Mouse (Mus musculus) Patski (cell line): Measurements from ENCODE around the gene Vgf. TPM values are rescaled to one million over a fixed set of nuclear protein-coding genes. Genes with fewer than 3 reads are reported as not detected.

Experiments
- ATAC-seq: fragments of 100-300 bp; one replicate; pipeline ENCODE4 v1.8.0; 2021
- CTCF ChIA-PET: fragments of 350-600 bp; sonication (Branson Sonifier 250); formaldehyde crosslinking; loops from one replicate; lab custom pipeline; 2022; ENCODE audit warnings: inconsistent platforms; lab: Charles Lee
- POLR2A ChIA-PET: fragments of 350-600 bp; sonication (Branson Sonifier 250); formaldehyde crosslinking; loops from one replicate; lab custom pipeline; 2022; ENCODE audit warnings: antibody characterized with exemption, inconsistent platforms; lab: Charles Lee
- DNase-seq: peaks from one replicate; pipeline ENCODE4 v3.0.0-alpha.2; 2011; ENCODE audit warnings: low read depth, low spot score
- H3K27me3 ChIP-seq: fragments of 371-371 bp; one replicate; pipeline ENCODE4 v1.5.1; 2021
- CTCF ChIP-seq: fragments of 100-300 bp; IDR thresholded peaks from one replicate; pipeline ENCODE4 v1.5.1; 2021
- in situ Hi-C: fragments of 300-500 bp; cut with MboI; formaldehyde crosslinking; loops from 3 replicates; pipeline ENCODE4 v1.11.1; 2018; ENCODE audit warnings: low pct_unique_long_range_greater_than_20kb, mixed read lengths
- polyA plus RNA-seq: library from polyadenylated mRNA; unstranded; gene quantifications from one replicate; pipeline ENCODE4 v1.2.3, GENCODE M21; 2021

Vgf gene
- polyA plus RNA-seq, 1 experiment from 2014 or later: 0.89 TPM

DNA sequence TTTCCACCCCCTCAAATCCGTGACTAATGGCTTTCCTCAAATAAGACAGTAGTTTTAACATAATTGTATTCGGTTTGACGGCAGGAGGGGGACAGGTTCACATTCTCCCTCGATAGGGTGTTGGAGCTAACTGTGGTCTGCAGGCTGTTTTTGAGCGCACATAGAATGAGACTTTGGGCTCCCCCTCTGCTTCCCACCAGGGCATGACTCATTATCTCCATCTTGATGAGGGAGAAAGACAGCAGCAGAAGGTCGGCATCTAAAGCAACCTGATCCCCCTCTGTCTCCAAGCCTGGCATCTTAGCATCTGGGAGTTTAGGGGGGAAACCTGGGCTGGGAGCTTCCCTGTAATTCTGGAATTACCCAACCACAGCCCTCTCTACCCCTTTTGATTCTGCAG lies 39.3 kb downstream of the Vgf start:
- no peaks in the 10 kb centered on the region for H3K27me3 ChIP-seq
- in situ Hi-C loops: loop anchor here (5.0 kb wide), 1 partner anchor 37 kb away; no protein-coding TSS in a partner anchor
- TF ChIP-seq CTCF: no peak
- ATAC-seq (no peak), DNase-seq (no peak)
- CTCF ChIA-PET: interaction anchor here (0.7 to 4.7 kb wide), 4 partner anchors 11 to 75 kb away, joined by 3 to 27 read pairs (median 4); no protein-coding TSS in a partner anchor
- POLR2A ChIA-PET: interaction anchor here (0.7 to 0.8 kb wide), 2 partner anchors 10 to 28 kb away, joined by 3 to 4 read pairs; no protein-coding TSS in a partner anchor

GRCm38 (mm10) chr5:137065923-137066322 lies 39.7 kb downstream of the Vgf start:
- ATAC-seq (no peak), DNase-seq (no peak)
- ChIA-PET POLR2A (no interaction called here), CTCF (interaction anchor here (0.7 to 4.7 kb wide), 4 partner anchors 11 to 75 kb away, joined by 3 to 27 read pairs (median 4); no protein-coding TSS in a partner anchor)
- TF ChIP-seq CTCF: no peak
- no peaks in the 10 kb centered on the region for H3K27me3 ChIP-seq
- in situ Hi-C loops: loop anchor here (5.0 kb wide), 1 partner anchor 36 kb away; no protein-coding TSS in a partner anchor

DNA sequence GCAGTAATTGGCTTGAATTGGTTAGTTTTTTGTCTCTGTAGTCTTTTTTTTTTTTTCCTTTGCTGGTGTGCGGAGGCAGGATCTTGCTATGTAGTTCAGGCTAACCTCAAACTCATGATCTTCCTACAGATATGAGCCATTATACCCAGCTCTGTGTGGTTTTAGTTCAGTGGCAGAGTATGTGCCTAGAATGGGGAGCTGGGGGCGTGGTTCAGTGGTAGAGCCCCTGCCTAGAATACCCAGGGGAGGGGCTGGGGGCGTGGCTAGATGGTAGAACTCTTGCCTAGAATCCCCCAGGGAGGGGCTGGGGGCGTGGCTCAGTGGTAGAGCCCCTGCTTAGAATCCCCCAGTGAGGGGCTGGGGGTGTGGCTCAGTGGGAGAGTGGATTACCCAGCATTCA lies 42.5 kb downstream of the Vgf start:
- no peak for TF ChIP-seq CTCF
- in situ Hi-C loops: loop anchor here (5.0 kb wide), 1 partner anchor 34 kb away; no protein-coding TSS in a partner anchor
- ChIA-PET CTCF (interaction anchor here (4.7 kb wide), 1 partner anchor 35 kb away, joined by 27 read pairs; no protein-coding TSS in a partner anchor), POLR2A (interaction anchor here (0.6 to 2.0 kb wide), 5 partner anchors 12 to 1177 kb away, joined by 3 to 6 read pairs (median 3); no protein-coding TSS in a partner anchor)
- H3K27me3 ChIP-seq: no peaks in the 10 kb centered on the region
- no peak for DNase-seq
- no peak for ATAC-seq

GRCm38 (mm10) chr5:137070881-137071605 lies 44.9 kb downstream of the Vgf start:
- no peaks in the 10 kb centered on the region for H3K27me3 ChIP-seq
- no peak for ATAC-seq
- ChIA-PET CTCF (interaction anchor here (1.0 to 2.5 kb wide), 4 partner anchors 18 to 57 kb away, joined by 3 to 12 read pairs (median 7); no protein-coding TSS in a partner anchor), POLR2A (interaction anchor here (0.5 to 2.8 kb wide), 6 partner anchors 9 to 118 kb away, joined by 3 to 19 read pairs (median 4); partner anchors contain the start of genes Fis1 and Vgf)
- TF ChIP-seq CTCF: no peak
- in situ Hi-C loops: loop anchor here (5.0 kb wide), 1 partner anchor 39 kb away; no protein-coding TSS in a partner anchor
- no peak for DNase-seq

- ChIA-PET POLR2A (interaction anchor here (0.8 to 2.8 kb wide), 3 partner anchors 11 to 34 kb away, joined by 3 to 19 read pairs (median 5); no protein-coding TSS in a partner anchor), CTCF (interaction anchor here (1.1 to 2.5 kb wide), 2 partner anchors 30 to 32 kb away, joined by 3 to 12 read pairs; no protein-coding TSS in a partner anchor)
- in situ Hi-C loops: loop anchor here (5.0 kb wide), 1 partner anchor 40 kb away; no protein-coding TSS in a partner anchor
- TF ChIP-seq CTCF: no peak
- H3K27me3 ChIP-seq: no peaks in the 10 kb centered on the region
- ATAC-seq (peak; percentile 61), DNase-seq (peak; percentile 100)
Measured at GRCm38 (mm10) chr5:137072079-137072960, 46.1 kb downstream of the Vgf start, which contains the start of gene Serpine1. Serpine1 (minus strand) TSS chr5:137072268.

GRCm38 (mm10) chr5:137073141-137073540 lies 46.9 kb downstream of the Vgf start:
- no peak for TF ChIP-seq CTCF
- ATAC-seq: no peak
- DNase-seq: no peak
- in situ Hi-C loops: loop anchor here (5.0 kb wide), 1 partner anchor 41 kb away; no protein-coding TSS in a partner anchor
- no peaks in the 10 kb centered on the region for H3K27me3 ChIP-seq
- CTCF ChIA-PET: interaction anchor here (2.5 kb wide), 1 partner anchor 29 kb away, joined by 12 read pairs; no protein-coding TSS in a partner anchor
- POLR2A ChIA-PET: interaction anchor here (0.8 to 1.2 kb wide), 2 partner anchors 10 to 33 kb away, joined by 3 to 5 read pairs; no protein-coding TSS in a partner anchor

- in situ Hi-C loops: loop anchor here (5.0 kb wide), 1 partner anchor 42 kb away; no protein-coding TSS in a partner anchor
Measured at GRCm38 (mm10) chr5:137074191-137074651, 48.0 kb downstream of the Vgf start.

GRCm38 (mm10) chr5:137075726-137076125 lies 49.5 kb downstream of the Vgf start:
- ATAC-seq (no peak), DNase-seq (no peak)
- in situ Hi-C loops: loop anchor here (25.0 kb wide), 1 partner anchor 1363 kb away; no protein-coding TSS in a partner anchor
- H3K27me3 ChIP-seq: no peaks in the 10 kb centered on the region
- no peak for TF ChIP-seq CTCF
- ChIA-PET POLR2A (interaction anchor here (0.6 to 0.9 kb wide), 2 partner anchors 29 to 407 kb away, joined by 3 read pairs; no protein-coding TSS in a partner anchor), CTCF (interaction anchor here (0.9 to 3.0 kb wide), 2 partner anchors 28 to 31 kb away, joined by 3 to 21 read pairs; no protein-coding TSS in a partner anchor)

More at GRCm38 (mm10) chr5:137074191-137074651, 48.0 kb downstream of the Vgf start:
- POLR2A ChIA-PET: no interaction called here
- no peak for DNase-seq
- ATAC-seq: no peak
- no peak for TF ChIP-seq CTCF
- no peaks in the 10 kb centered on the region for H3K27me3 ChIP-seq
- CTCF ChIA-PET: interaction anchor here (0.9 kb wide), 1 partner anchor 32 kb away, joined by 3 read pairs; no protein-coding TSS in a partner anchor
